Mouse (Mus musculus) layer of hippocampus, adult 8-10 months (tissue): ENCODE results near the gene Fam174a. TPM values are rescaled to one million over a fixed set of nuclear protein-coding genes. Genes with fewer than 3 reads are reported as not detected.

Experiments used
- DNase-seq, 2 experiments: peaks; one replicate each; pipeline ENCODE4 v3.0.0; 2022; ENCODE audit warnings: low spot score in 2 of 2
- total RNA-seq, 4 experiments: library from RNA; stranded (reverse); gene quantifications; 2 replicates each; pipeline ENCODE4 v1.2.4; 2022

The Fam174a gene
- total RNA-seq = 10 to 100 TPM; 29.6 to 37.7 (median 35.6) TPM

DNA sequence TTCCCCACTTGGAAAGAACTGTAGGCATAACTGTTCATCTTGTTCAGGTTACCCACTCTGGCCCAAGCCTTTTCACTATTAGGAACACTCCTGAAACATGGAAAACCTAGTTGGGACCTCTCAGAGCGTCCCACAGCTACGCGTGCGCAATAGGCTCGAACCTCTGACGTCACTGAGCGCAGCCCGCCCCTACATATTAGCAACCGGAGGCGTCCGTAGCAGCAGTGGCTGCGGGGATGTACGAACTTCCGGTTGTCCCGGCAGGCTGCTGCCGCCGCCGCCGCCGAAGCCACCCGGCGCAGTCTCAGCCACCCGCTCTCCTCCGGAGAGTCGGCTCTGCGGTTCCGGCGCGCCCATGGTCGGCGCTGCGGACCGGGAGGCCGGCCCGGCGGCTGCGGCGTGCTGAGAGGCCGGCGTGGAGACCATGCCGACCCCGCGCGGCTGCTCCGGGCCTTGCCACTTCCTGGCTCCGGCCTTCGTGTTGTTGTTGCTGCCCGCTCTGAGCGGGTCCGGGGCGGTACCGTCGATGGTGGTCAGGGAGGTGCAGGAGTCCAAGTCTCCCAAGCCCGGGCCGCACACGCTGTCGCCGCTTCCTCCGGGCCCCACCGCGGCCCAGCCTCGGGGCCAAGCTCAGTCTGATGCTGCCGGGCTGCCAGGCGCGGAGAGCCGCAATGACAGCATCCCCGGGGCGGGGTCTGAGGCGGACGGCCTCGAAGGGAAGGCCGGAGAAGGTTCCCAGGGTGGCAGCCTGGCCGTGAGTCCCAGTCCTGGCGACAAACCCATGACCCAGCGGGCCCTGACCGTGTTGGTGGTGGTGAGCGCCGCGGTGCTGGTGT is at the start of gene Fam174a:
Fam174a (plus strand) TSS at position 231 of the 836 bp plus-strand sequence.
- peak; percentile 93 for DNase-seq

DNA sequence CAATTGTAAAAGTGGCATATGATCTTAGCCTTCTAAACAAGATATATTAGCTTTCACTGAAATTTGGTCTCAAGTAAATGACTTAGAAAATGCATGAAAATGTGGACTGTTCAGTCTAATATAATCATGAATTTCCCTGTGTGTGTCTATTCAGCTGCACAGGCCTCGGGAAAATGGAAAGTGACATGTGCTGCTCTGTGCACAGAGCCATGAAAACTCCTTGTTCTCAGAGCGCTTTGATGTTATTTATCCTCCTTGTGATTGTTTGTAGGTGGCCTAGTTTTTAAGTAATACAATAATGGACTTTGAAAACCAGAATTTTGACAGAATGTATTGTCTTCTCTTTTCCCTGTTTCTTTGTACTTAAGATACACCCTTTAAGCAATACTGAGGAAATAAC is 49.6 kb upstream of the Fam174a start:
- no peak for DNase-seq

- DNase-seq = peak; percentile 17 to 26
Observed at GRCm38 (mm10) chr1:95267950-95268724, 45.3 kb upstream of the Fam174a start.

- no peak for DNase-seq
Observed at GRCm38 (mm10) chr1:95273321-95273720, 40.1 kb upstream of the Fam174a start.

- DNase-seq = no peak
Observed at GRCm38 (mm10) chr1:95308324-95308723, 5.1 kb upstream of the Fam174a start.

DNA sequence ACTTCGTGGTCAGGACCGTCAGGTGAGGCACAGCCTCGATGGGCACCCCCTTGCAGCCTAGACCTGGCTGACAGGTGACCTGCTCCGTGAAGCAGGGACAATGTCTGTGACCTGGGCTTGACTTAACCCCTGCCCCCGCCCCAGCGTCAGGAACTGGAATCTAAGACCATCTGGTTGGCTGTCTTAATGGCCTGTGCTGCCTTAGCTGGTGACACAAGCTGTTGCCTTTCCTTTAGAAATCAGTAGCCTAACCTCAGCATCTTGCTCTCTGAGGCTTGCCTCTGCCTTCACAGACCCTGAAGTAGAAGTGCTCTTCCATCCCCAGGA is 769 bp downstream of the Fam174a start:
- peak in 1 of 2 experiments; percentile 30 for DNase-seq

GRCm38 (mm10) chr1:95315981-95316380 is 2.6 kb downstream of the Fam174a start:
- DNase-seq = peak in 1 of 2 experiments; percentile 21

GRCm38 (mm10) chr1:95322219-95322618 is 8.8 kb downstream of the Fam174a start:
- no peak for DNase-seq

GRCm38 (mm10) chr1:95323004-95323403 is 9.6 kb downstream of the Fam174a start:
- no peak for DNase-seq

DNA sequence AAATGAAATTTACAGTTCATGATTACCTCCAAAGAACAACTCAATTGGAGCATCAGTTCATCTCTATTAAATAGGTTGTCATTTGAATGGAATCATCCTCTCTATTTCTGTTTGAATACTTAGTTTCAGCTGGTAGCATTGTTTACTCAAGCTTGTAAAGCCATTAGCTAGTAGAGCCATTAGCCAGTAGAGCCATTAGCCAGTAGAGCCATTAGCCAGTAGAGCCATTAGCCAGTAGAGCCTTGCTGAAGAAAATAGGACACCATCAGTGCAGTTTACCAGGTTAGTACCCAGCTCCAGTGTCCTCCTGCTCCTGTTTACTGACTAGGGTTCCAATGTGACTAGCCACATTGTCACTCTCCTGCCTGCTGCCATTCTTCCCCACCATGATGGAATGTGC is 13.4 kb downstream of the Fam174a start:
- no peak for DNase-seq

GRCm38 (mm10) chr1:95339618-95340017 is 26.2 kb downstream of the Fam174a start:
- no peak for DNase-seq

- peak; percentile 71 to 75 for DNase-seq
Observed at GRCm38 (mm10) chr1:95342242-95342641, 28.8 kb downstream of the Fam174a start.

GRCm38 (mm10) chr1:95343585-95344485 is 30.4 kb downstream of the Fam174a start:
- no peak for DNase-seq

- no peak for DNase-seq
Observed at GRCm38 (mm10) chr1:95354146-95354545, 40.7 kb downstream of the Fam174a start.

- no peak for DNase-seq
Observed at GRCm38 (mm10) chr1:95356904-95357303, 43.5 kb downstream of the Fam174a start.

DNA sequence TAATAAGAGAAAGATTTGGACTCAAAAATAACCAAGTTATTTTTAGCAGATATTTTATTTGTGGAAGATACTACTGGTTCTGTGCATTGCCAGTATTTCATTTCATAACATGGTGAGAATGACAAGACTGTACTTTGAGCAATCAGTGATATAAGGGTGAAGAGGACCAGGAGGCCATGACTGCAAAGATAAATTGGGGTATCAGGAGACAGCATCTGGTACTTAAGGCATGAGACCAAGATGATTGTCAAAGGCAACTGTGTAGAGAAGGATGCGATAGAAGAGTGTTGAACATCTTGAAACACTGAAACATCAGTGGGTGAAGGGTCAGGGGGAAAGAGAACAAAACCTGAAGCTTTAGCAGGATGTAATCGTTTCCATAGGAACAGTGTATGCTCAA is 50.3 kb downstream of the Fam174a start:
- no peak for DNase-seq

DNA sequence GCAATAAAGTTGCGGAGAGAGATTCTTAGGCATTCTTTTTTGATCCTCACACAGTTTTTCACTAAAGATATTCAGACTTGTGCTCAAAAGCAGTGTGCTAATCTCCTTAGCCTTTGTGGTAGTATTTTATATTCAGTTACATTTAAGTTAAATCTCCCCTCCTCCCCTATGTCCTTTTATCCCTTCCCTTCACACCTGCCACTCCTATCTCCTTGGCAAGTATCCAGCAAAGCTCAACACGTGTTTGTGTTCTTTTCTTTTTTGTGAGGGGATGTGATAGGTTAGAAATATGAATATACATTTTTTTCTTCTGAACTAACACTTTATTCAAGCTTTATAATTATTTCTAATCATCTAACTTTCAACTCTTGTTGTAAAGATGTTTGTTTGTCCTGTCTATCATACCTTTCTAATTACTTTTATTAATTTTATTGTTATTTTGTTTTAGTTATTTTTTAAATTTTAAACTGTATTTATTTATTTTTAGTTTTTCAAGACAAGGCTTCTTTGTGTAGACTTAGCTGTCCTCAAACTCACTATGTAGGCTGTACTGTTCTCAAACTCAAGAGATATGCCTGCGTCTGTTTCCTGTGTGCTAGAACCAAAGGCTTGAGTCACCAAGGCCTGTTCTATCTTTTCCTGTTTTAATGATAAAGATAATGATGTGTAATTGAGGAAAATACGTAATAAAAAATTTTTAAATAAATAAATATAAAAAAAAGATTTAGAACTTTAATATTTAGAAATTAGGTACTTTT is 53.4 kb downstream of the Fam174a start:
- no peak for DNase-seq

- DNase-seq = no peak
Observed at GRCm38 (mm10) chr1:95367748-95368147, 54.3 kb downstream of the Fam174a start.

DNA sequence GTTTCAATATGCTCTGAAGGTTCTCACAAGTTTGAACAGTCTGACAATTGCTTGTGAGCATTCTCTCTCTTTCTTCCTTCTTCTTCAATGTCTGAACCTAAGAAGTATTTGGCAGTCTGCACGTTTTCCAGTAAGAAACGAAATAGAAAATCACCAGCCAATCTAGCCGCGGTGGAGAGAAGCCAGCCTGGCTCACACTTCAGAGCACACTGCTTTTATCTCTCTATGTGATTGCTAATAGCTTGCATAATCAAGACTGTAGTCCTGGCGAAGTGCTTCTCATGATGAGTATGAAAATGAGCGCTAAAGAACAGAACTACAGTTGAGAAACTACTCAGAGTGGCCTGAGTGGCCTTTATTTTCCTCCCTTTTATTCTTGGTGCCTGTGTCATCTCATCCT is 62.0 kb downstream of the Fam174a start:
- no peak for DNase-seq

- no peak for DNase-seq
Observed at GRCm38 (mm10) chr1:95381028-95381427, 67.6 kb downstream of the Fam174a start.
